Mouse (Mus musculus) forebrain, embryonic 13.5 days (tissue): ENCODE results near the gene Dctpp1. TPM values are rescaled to one million over a fixed set of nuclear protein-coding genes. Genes with fewer than 3 reads are reported as not detected.
"Not testable (repeated sequence)": the region's sequence is repeated elsewhere in the genome, so short reads cannot be mapped to it uniquely, and the experiment has no call there.

Source experiments
- ATAC-seq: fragments of 200-750 bp; cut with Nextera tagmentation; 2 replicates; pipeline ENCODE4 v1.8.0; 2017
- H3K27ac ChIP-seq: fragments of 300-500 bp; sonication (generic); 2 replicates; pipeline ENCODE4 v1.5.1; 2015; ENCODE audit warnings: inconsistent platforms, mild to moderate bottlenecking, moderate library complexity
- H3K27me3 ChIP-seq: fragments of 300-500 bp; sonication (generic); 2 replicates; pipeline ENCODE4 v1.6.1; 2015; ENCODE audit warnings: mild to moderate bottlenecking, inconsistent platforms
- H3K36me3 ChIP-seq: fragments of 300-500 bp; sonication (generic); 2 replicates; pipeline ENCODE4 v1.6.1; 2015; ENCODE audit warnings: mild to moderate bottlenecking, inconsistent platforms; ENCODE audit not compliant: poor library complexity, severe bottlenecking
- H3K4me1 ChIP-seq: fragments of 300-500 bp; sonication (generic); 2 replicates; pipeline ENCODE4 v1.6.1; 2015; ENCODE audit warnings: inconsistent platforms
- H3K4me2 ChIP-seq: fragments of 300-500 bp; sonication (generic); 2 replicates; pipeline ENCODE4 v1.6.1; 2015; ENCODE audit warnings: inconsistent platforms, mild to moderate bottlenecking, moderate library complexity
- H3K4me3 ChIP-seq: fragments of 300-500 bp; sonication (generic); 2 replicates; pipeline ENCODE4 v1.5.1; 2015; ENCODE audit warnings: mild to moderate bottlenecking, inconsistent platforms
- H3K9ac ChIP-seq: fragments of 300-500 bp; sonication (generic); 2 replicates; pipeline ENCODE4 v1.6.1; 2015; ENCODE audit warnings: mild to moderate bottlenecking, inconsistent platforms
- H3K9me3 ChIP-seq: fragments of 300-500 bp; sonication (generic); replicated peaks from 2 replicates; pipeline ENCODE4 v1.6.1; 2016; ENCODE audit warnings: inconsistent platforms
- WGBS: fragments of 180-500 bp; shearing (Covaris S2); methylation state at CpG from one replicate; pipeline ENCODE4 v1.1.7; 2015; 5-methylcytosine and 5-hydroxymethylcytosine counted together
- polyA plus RNA-seq: library from polyadenylated mRNA; unstranded; fragments of >200 nt; fragmentation: Nextera tagmentation; extraction: Ambion mirVana; gene quantifications from 2 replicates; pipeline ENCODE4 v1.2.1, GENCODE M21; 2015

Gene Dctpp1
- polyA plus RNA-seq, 1 experiment from 2014 or later = 224 TPM

DNA sequence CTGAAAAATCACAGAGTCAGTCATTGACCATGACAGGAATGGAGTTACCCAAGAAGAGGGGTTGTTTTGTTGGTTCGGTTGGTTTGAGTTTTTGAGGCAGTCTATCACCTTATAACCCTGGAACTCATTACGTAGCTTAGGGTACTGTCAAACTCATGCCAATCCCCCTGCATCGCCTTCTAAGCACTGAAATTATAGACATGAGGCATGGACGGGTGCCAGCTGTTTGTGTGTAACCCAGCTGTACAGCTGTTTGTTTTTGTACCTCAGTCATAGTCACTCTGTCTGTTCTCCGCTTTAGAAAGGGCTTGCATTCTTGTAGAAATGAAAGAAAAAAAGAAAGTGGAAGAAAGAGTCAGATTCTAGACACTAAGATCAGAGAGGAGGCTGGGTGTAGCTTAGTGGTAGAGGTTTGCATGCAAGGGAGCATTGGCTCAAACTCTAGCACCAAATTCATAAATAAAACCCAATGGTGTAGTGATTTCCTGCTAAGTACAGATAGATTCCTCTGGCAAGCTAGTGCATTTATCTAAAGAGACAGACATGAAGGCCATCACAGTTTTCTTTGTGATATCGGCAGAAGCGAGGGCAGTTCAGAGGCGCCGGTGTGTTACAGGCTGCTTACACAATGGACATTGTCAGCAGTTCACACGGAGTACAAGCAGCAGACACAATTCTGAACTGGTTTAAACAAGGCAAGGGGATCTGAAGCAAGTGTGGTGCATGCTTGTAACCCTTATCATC is 1.9 kb upstream of the Dctpp1 start:
- H3K9ac ChIP-seq = no peak overlapping the region
- ATAC-seq = no peak
- no peaks in the 10 kb centered on the region for H3K9me3 ChIP-seq
- no peak overlapping the region for H3K27ac ChIP-seq
- no peak overlapping the region for H3K4me2 ChIP-seq
- H3K4me1 ChIP-seq = peaks cover 24% of the 10 kb centered on the region
- no peak overlapping the region for H3K4me3 ChIP-seq
- H3K27me3 ChIP-seq = no peaks in the 10 kb centered on the region
- H3K36me3 ChIP-seq = peaks cover 9% of the 10 kb centered on the region
- WGBS = 83% methylated on average over 10 of the region's 10 CpGs

DNA sequence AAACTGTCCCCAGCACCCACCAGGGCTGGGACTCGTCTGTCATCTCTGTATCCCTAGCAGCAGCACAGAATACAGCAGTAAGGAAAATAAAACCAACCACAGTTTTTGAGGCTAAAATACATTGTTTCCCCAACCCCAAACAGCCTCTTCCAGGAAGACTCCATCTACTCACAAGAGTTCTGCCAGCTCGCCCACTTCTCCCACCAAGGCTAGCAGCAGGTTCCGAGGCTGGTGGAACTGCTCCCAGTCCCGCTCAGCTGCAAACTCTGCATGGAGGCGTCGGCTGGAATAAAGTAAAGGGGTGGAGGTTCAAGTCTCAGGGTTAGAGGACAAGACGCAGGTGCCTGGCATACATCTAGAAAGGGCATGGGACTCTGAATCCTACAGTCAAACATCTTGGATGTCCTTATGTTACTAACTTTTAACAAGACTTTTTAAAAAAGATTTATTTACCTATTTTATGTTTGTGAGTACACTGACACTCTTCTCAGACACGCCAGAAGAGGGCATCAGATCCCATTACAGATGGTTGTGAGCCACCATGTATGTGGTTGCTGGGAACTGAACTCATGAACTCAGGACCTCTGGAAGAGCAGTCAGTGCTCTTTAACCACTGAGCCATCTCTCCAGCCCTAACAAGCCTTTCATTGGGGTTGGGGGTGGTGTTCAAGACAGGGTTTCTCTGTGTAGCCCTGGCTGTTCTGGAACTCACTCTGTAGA is 1.2 kb downstream of the Dctpp1 start:
- Histone ChIP-seq H3K27me3 (no peaks in the 10 kb centered on the region), H3K9me3 (no peaks in the 10 kb centered on the region), H3K4me1 (peaks cover 34% of the 10 kb centered on the region), H3K9ac (peak overlapping the region; percentile 70), H3K36me3 (peaks cover 24% of the 10 kb centered on the region), H3K27ac (no peak overlapping the region), H3K4me2 (peak overlapping the region; percentile 88), H3K4me3 (peak overlapping the region; percentile 59)
- 72% methylated on average over 8 of the region's 8 CpGs for WGBS
- ATAC-seq = no peak

DNA sequence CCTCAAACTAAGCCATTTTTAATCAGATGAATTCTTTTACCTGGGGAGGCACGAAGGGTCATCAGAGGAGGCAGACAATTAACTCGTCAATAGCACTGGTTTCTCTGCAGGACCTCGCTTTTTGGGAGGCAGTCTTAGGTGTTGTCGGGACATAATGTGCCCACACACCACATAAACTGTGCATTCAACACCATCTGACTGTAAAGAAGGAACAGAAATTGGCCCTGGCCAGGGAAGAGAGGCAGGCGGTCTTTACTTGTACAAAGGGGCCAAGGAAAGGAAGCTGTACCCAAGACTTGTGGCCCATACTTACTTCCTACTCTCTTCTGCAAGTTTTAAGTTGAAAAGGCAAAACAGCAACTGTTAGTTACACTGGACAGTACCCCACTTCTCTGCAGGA is 4.0 kb downstream of the Dctpp1 start:
- peaks cover 24% of the 10 kb centered on the region for H3K36me3 ChIP-seq
- no peak overlapping the region for H3K27ac ChIP-seq
- no peak overlapping the region for H3K4me3 ChIP-seq
- no peak for ATAC-seq
- no peak overlapping the region for H3K9ac ChIP-seq
- H3K4me1 ChIP-seq = peaks cover 38% of the 10 kb centered on the region
- no peaks in the 10 kb centered on the region for H3K9me3 ChIP-seq
- 92% methylated on average over 5 of the region's 5 CpGs for WGBS
- H3K4me2 ChIP-seq = no peak overlapping the region
- H3K27me3 ChIP-seq = no peaks in the 10 kb centered on the region

DNA sequence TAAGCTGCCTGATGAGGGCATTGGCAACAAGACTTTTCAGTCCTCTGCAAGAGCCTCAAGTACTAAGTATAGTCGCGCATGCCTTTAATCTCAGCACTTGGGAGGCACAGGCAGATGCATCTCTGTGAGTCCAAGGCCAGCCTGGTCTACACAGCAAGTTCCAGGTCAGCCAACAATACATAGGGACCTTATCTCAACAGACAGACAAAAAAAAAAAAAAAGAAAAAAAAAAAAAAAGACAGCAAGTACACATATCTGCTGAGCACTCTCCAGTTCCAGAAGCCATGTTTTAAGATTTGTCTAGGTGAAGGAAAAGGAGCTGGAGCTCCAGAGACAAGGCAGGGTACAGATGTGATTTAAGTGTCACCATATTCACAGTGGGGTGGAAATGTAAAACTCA is 4.5 kb downstream of the Dctpp1 start:
- no peak for ATAC-seq
- Histone ChIP-seq H3K4me2 (no peak overlapping the region), H3K9ac (no peak overlapping the region), H3K27ac (no peak overlapping the region), H3K4me1 (peaks cover 32% of the 10 kb centered on the region), H3K27me3 (no peaks in the 10 kb centered on the region), H3K36me3 (peaks cover 28% of the 10 kb centered on the region), H3K4me3 (no peak overlapping the region), H3K9me3 (no peaks in the 10 kb centered on the region)
- 90% methylated on average over 2 of the region's 2 CpGs for WGBS

DNA sequence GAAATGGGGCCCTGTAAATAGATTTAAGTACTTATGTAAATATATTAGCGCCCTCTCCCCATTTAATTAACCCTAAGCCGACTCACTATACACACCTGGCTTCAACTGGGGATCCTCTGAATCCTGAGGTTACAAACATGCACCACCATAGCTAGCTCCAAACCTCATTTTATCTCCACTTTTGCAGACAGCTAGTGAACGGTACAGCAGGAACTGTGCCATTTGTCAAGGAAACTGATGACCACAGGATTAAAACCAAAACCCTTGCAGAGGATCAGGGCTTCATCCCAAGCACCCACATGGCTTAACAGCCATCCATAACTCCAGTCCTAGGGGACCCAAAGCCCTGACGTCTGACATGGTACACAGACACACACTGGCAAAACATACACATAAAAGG is 5.5 kb downstream of the Dctpp1 start:
- Histone ChIP-seq H3K36me3 (peaks cover 29% of the 10 kb centered on the region), H3K27me3 (no peaks in the 10 kb centered on the region), H3K27ac (0 out of 2 replicates have a peak overlapping the region, but pooled peaks have one; percentile 91), H3K4me3 (peak overlapping the region; percentile 57), H3K9ac (peak overlapping the region; percentile 70), H3K9me3 (no peaks in the 10 kb centered on the region), H3K4me2 (peak overlapping the region; percentile 73), H3K4me1 (peaks cover 29% of the 10 kb centered on the region)
- ATAC-seq = no peak
- WGBS = 45% methylated on average over 4 of the region's 4 CpGs

DNA sequence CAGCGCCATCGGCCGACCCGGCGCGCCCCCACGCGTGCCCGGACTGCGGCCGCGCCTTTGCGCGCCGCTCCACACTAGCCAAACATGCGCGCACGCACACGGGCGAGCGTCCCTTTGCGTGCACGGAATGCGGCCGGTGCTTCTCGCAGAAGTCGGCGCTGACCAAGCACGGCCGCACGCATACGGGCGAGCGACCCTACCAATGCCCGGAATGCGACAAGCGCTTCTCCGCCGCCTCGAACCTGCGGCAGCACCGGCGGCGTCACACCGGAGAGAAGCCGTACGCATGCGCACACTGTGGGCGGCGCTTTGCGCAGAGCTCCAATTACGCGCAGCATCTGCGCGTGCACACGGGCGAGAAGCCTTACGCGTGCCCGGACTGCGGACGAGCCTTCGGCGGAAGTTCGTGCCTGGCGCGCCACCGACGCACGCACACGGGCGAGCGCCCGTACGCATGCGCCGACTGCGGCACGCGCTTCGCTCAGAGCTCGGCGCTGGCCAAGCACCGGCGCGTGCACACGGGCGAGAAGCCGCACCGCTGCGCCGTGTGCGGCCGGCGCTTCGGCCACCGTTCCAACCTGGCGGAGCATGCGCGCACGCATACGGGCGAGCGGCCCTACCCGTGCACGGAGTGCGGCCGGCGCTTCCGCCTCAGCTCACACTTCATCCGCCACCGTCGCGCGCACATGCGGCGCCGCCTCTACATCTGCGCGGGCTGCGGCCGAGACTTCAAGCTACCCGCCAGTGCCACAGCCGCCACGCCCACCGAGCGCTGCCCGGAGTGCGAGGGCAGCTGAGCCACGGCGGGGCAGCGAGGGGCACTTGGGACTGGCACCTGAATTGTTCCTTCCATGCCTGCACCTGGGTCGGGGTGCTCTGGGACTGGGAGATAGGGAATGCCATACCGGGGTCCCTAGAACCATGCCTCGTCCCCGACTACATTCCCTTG is 6.4 kb downstream of the Dctpp1 start:
- under 1% methylated on average over 124 of the region's 136 CpGs for WGBS
- Histone ChIP-seq H3K4me3 (peak overlapping the region; percentile 57), H3K36me3 (peaks cover 38% of the 10 kb centered on the region)

DNA sequence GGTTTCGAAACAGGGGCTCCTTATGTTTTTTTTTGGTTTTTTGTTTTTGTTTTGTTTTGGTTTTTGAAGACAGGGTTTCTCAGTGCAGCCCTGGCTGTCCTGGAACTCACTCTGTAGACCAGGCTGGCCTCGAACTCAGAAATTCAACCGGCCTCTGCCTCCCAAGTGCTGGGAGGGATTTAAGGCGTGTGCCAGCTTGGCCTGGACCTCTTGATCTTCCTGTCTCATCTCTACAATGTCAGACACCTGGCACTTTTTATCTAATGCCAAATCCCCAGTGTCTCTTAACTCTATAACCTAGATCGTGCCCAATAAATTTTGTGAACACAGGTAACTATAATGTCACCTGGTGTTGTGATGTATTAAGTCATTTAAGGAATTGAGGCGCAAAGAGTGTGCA is 7.2 kb downstream of the Dctpp1 start:
- Histone ChIP-seq H3K9ac (peak overlapping the region; percentile 70), H3K27ac (peak overlapping the region; percentile 91), H3K4me2 (peak overlapping the region; percentile 73), H3K9me3 (no peaks in the 10 kb centered on the region), H3K4me3 (peak overlapping the region; percentile 57), H3K36me3 (peaks cover 43% of the 10 kb centered on the region), H3K4me1 (peaks cover 14% of the 10 kb centered on the region), H3K27me3 (no peaks in the 10 kb centered on the region)
- ATAC-seq = no peak
- 84% methylated on average over 6 of the region's 6 CpGs for WGBS

More for the DNA sequence above, 6.4 kb downstream of the Dctpp1 start:
- Histone ChIP-seq H3K4me1 (peaks cover 20% of the 10 kb centered on the region), H3K27me3 (no peaks in the 10 kb centered on the region), H3K9ac (peak overlapping the region; percentile 70), H3K9me3 (no peaks in the 10 kb centered on the region), H3K27ac (peak overlapping the region; percentile 91), H3K4me2 (peak overlapping the region; percentile 73)
- ATAC-seq = peak; percentile 94

DNA sequence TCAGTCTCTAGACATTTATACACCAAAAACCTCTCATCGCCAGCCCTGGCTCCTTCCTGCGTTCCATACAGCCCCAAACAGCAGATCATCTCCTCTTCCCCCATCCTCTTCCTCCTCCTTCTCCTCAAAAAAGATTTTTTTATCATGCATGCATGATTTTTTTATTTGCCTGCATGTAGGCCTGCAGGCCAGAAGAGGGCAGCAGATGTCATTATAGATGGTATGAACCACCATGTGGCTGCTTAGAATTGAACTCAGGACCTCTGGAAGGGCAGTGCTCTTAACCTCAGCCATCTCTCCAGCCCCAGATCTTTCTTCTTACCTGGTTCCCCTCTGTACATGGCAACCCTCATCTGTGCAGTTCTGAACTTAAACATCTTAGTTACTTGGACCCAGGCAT is 8.1 kb downstream of the Dctpp1 start:
- H3K4me2 ChIP-seq = no peak overlapping the region
- 95% methylated on average over 2 of the region's 2 CpGs for WGBS
- ATAC-seq = no peak

DNA sequence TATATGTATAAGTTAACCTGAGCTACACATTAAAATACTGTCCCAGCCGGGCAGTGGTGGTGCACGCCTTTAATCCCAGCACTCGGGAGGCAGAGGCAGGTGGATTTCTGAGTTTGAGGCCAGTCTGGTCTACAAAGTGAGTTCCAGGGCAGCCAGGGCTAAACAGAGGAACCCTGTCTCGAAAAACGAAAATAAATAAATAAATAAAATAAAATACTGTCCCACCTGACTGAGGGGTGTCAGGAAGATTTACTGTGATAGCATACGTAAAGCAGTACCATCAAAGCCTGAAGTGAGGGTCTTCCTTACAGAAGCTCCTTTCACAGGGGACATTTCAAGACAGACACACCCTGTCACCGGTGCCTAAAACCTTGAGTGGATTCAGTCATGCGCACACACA is 10.0 kb downstream of the Dctpp1 start:
- H3K27ac ChIP-seq, H3K27me3 ChIP-seq, H3K4me2 ChIP-seq, H3K9ac ChIP-seq, H3K9me3 ChIP-seq, ATAC-seq, H3K4me3 ChIP-seq: not testable (repeated sequence)
- Histone ChIP-seq H3K36me3 (peaks cover 41% of the 10 kb centered on the region), H3K4me1 (peaks cover 26% of the 10 kb centered on the region)
- 90% methylated on average over 8 of the region's 8 CpGs for WGBS

More for the DNA sequence above, 8.1 kb downstream of the Dctpp1 start:
- Histone ChIP-seq H3K36me3 (peaks cover 42% of the 10 kb centered on the region), H3K27ac (no peak overlapping the region), H3K27me3 (no peaks in the 10 kb centered on the region), H3K4me3 (no peak overlapping the region), H3K9ac (no peak overlapping the region), H3K4me1 (peaks cover 14% of the 10 kb centered on the region), H3K9me3 (no peaks in the 10 kb centered on the region)

DNA sequence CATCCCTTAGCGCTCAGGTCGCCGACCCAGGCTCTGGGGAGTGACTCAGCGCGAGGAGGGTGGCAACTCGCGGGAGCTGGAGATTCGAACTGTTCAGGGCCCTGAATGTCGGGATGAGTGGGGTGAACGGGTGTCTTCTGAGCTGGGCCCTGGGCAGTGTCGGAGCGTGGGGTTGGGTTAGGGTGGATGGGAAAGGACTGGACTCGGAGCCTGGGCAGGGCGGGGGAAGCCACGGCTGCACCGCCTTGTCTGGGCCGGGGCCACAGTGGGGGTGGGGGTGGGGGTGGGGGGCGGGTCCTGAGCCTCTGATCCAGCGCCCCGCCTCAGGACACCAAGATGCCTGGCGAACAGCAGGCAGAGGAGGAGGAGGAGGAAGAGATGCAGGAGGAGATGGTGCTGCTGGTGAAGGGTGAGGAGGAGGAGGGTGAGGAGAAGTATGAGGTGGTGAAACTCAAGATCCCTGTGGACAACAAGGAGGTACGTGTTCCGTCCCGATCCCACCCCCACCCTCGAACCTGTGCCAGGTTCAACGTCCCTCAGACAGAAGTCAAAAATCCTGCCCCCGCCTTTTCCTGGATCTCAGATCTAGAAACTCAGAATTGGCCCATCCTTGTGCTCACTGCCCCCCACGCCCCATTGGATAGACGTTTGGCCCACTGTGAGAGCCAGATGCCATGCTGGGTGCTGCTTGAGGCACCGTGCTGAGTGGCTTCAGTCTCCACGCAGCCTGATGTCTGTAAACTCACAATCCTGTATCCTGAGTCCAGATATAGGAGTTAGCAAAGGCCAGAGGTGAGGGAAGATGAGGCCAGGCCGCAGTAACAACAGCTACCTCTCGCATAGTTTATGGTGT is 15.6 kb downstream of the Dctpp1 start:
- Histone ChIP-seq H3K4me3 (peak overlapping the region; percentile 85), H3K4me1 (peaks cover 26% of the 10 kb centered on the region), H3K4me2 (peak overlapping the region; percentile 75), H3K27ac (peak overlapping the region; percentile 87), H3K36me3 (peaks cover 38% of the 10 kb centered on the region), H3K27me3 (no peaks in the 10 kb centered on the region), H3K9ac (peak overlapping the region; percentile 90), H3K9me3 (no peaks in the 10 kb centered on the region)
- ATAC-seq = peak; percentile 67
- WGBS = 14% methylated on average over 23 of the region's 33 CpGs
